In the genomic region with DNA sequence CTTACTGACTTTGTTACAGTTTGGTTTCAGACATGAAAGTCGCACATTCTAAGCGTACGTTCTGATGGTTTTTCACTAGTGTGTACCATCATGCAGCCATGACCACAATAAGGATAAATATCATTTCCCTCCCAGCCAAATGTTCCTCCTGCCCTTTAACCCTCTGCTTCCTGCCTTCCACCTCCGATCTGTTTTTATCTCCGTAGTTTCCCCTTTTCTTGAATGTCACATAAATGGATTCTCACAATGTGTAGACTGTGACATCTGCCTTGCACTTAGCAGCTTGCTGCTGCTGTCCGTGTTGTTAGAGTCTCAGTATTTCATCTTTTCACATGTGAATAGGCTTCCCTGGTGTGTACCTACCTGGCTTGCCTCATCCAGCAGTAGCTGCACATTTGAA, we compare ENCODE assay signal across 8 mouse cellular contexts.
"Had no signal": no experiment of that assay in that cellular context is flagged by ENCODE, and none has a peak within 500 bp of the region (broad histone marks: within the 10 kb centered on the region; RNA-seq: fewer than 3 reads in every experiment).

No protein-coding gene starts in this region.

- DNase-seq: kidney, adult 9 months; kidney, postnatal 10 days; left cerebral cortex, postnatal 4 days; lung, adult 18-20 months; right cerebral cortex, postnatal 14 days; thymus, adult 2 months; thymus, postnatal 25 days had no signal

- ATAC-seq: midbrain, embryonic 16.5 days had no signal
